Mouse (Mus musculus): Measurements from ENCODE around the gene Adipor2. TPM values are rescaled to one million over a fixed set of nuclear protein-coding genes. Genes with fewer than 3 reads are reported as not detected.

The Adipor2 gene
- polyA plus RNA-seq, 1 experiment from 2014 or later = 29.8 TPM

DNA sequence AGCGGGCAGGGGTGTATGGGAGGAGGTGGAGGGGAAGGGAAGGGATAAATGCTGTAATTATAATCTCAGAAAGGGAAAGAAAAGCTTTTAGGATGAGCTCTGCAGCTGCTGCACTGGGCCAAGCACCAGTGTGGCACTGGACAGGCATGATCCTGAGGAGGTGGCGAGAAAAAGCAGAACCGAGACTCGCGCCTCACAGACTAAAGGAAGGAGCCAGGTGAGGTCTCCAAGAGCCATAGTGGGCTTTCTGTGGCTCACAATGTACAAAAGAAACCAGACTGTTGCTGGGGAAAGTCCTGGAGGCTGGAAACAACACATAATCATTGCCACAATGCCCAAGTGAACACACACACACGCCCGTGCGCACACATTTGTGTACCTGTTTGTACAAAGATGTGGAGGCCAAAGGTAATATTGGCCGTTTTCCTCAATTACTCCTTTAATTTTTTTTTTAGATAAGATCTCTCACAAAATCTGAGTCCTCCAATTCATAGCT, 66.8 kb downstream of the Adipor2 start:
- Histone ChIP-seq H3K36me3 (ENCODE audit: control insufficient read depth, insufficient read depth) (peaks cover 23% of the 10 kb centered on the region), H3K4me1 (ENCODE audit: control insufficient read depth, insufficient read depth, low read length) (peaks cover 9% of the 10 kb centered on the region), H3K9me3 (replicated peaks; ENCODE audit: control insufficient read depth, low read length) (no peaks in the 10 kb centered on the region), H3K4me3 (ENCODE audit: low read length) (no peak overlapping the region), H3K4me2 (ENCODE audit: low read depth, low read length) (no peak overlapping the region), H3K27me3 (ENCODE audit: control insufficient read depth, insufficient read depth, low read length) (no peaks in the 10 kb centered on the region), H3K9ac (ENCODE audit: low read length) (no peak overlapping the region), H3K27ac (ENCODE audit: low read length) (no peak overlapping the region)
- no peak for ATAC-seq (replicated peaks; ENCODE audit: extremely low read depth, insufficient read depth, low FRiP score)
- 90% methylated on average over 9 of the region's 9 CpGs for WGBS

DNA sequence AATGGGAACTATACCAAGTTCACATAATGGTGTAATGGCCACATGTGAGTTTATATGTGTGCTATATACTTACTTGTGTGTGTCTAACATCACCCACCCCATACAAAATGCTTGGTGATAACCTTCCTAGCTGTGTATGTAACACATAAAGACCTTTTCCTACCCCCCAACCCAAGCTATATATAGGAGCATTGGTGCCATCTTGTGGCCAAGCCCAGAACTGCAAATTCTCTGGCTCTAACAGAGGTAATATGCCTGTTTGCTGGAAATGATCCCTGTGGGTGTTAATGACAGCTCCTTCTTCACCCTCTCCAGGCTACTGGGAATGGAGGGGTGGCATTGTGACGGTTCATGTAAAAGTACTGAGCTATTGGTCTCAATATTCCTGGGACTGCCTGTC, 69.3 kb downstream of the Adipor2 start:
- WGBS = 4% methylated on average over 1 of the region's 1 CpGs
- peaks cover 9% of the 10 kb centered on the region for H3K4me1 ChIP-seq (ENCODE audit: control insufficient read depth, insufficient read depth, low read length)
- H3K9ac ChIP-seq (ENCODE audit: low read length) = no peak overlapping the region
- H3K4me3 ChIP-seq (ENCODE audit: low read length) = no peak overlapping the region
- H3K9me3 ChIP-seq (replicated peaks; ENCODE audit: control insufficient read depth, low read length) = no peaks in the 10 kb centered on the region
- H3K27me3 ChIP-seq (ENCODE audit: control insufficient read depth, insufficient read depth, low read length) = no peaks in the 10 kb centered on the region
- peaks cover under 1% of the 10 kb centered on the region; the same call in 1 of the 2 replicates for H3K36me3 ChIP-seq (ENCODE audit: control insufficient read depth, insufficient read depth)
- no peak; the same call in 1 of the 2 replicates for ATAC-seq (replicated peaks; ENCODE audit: extremely low read depth, insufficient read depth, low FRiP score)
- H3K27ac ChIP-seq (ENCODE audit: low read length) = no peak overlapping the region
- no peak overlapping the region for H3K4me2 ChIP-seq (ENCODE audit: low read depth, low read length)

- H3K4me2 ChIP-seq (ENCODE audit: low read depth, low read length) = no peak overlapping the region
- no peak for ATAC-seq (replicated peaks; ENCODE audit: extremely low read depth, insufficient read depth, low FRiP score)
- H3K4me3 ChIP-seq (ENCODE audit: low read length) = no peak overlapping the region
- H3K36me3 ChIP-seq (ENCODE audit: control insufficient read depth, insufficient read depth) = no peaks in the 10 kb centered on the region
- H3K4me1 ChIP-seq (ENCODE audit: control insufficient read depth, insufficient read depth, low read length) = peaks cover 9% of the 10 kb centered on the region
- H3K27me3 ChIP-seq (ENCODE audit: control insufficient read depth, insufficient read depth, low read length) = no peaks in the 10 kb centered on the region
- no peak overlapping the region for H3K9ac ChIP-seq (ENCODE audit: low read length)
- H3K27ac ChIP-seq (ENCODE audit: low read length) = no peak overlapping the region
- WGBS = 76% methylated on average over 5 of the region's 5 CpGs
- no peaks in the 10 kb centered on the region for H3K9me3 ChIP-seq (replicated peaks; ENCODE audit: control insufficient read depth, low read length)
These were observed 69.7 kb downstream of the Adipor2 start for GRCm38 (mm10) chr6:119347813-119348212.

DNA sequence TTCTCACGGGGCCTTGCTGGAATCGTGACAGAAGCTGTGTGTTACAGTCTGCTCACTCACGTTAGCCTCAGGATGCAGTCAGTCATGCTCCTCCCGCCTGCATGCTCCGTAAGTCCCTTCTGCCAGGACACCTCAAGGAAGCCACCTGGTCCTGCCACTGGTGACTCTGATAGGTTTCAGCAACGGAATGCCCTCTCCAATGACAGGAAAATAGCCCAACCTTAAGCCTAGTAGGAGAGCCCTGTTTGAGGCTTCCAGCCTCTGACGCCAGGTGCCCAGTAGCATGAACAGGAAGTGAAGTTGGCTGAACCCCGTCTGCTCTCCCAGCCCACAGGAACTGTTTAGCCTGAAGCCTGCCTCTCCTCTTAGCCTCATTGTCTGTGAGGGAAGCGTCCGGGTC, 71.2 kb downstream of the Adipor2 start:
- ATAC-seq (replicated peaks; ENCODE audit: extremely low read depth, insufficient read depth, low FRiP score) = no peak

DNA sequence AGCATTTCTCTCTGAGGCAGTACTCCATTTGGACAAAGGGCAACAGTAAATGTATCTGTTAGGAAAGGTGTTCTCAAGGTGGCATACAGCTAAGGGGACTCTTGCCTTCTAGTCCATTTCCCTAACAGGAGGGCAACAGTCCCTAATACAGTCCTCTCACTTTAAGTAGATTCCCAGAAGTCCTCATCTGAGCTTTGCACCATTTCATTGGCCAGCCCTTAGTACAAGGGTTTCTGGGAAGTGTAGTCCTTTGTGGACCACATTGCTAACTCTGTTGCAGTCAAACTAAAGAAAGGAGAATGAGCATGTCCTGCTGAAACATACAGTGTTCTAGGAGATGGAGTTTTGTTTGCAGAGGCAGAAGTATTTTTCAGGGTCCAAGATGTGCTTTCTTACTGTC, 76.1 kb downstream of the Adipor2 start:
- Histone ChIP-seq H3K9me3 (replicated peaks; ENCODE audit: control insufficient read depth, low read length) (no peaks in the 10 kb centered on the region), H3K4me1 (ENCODE audit: control insufficient read depth, insufficient read depth, low read length) (no peaks in the 10 kb centered on the region), H3K9ac (ENCODE audit: low read length) (no peak overlapping the region), H3K4me2 (ENCODE audit: low read depth, low read length) (no peak overlapping the region), H3K27ac (ENCODE audit: low read length) (no peak overlapping the region), H3K27me3 (ENCODE audit: control insufficient read depth, insufficient read depth, low read length) (no peaks in the 10 kb centered on the region), H3K36me3 (ENCODE audit: control insufficient read depth, insufficient read depth) (no peaks in the 10 kb centered on the region), H3K4me3 (ENCODE audit: low read length) (no peak overlapping the region)
- ATAC-seq (replicated peaks; ENCODE audit: extremely low read depth, insufficient read depth, low FRiP score) = peak; percentile 72; the same call in 1 of the 2 replicates

More for the DNA sequence above, 71.2 kb downstream of the Adipor2 start:
- WGBS = 55% methylated on average over 10 of the region's 10 CpGs
- no peak overlapping the region for H3K4me3 ChIP-seq (ENCODE audit: low read length)
- H3K27ac ChIP-seq (ENCODE audit: low read length) = no peak overlapping the region
- no peaks in the 10 kb centered on the region for H3K9me3 ChIP-seq (replicated peaks; ENCODE audit: control insufficient read depth, low read length)
- H3K9ac ChIP-seq (ENCODE audit: low read length) = no peak overlapping the region
- no peaks in the 10 kb centered on the region for H3K4me1 ChIP-seq (ENCODE audit: control insufficient read depth, insufficient read depth, low read length)
- no peak overlapping the region for H3K4me2 ChIP-seq (ENCODE audit: low read depth, low read length)
- no peaks in the 10 kb centered on the region for H3K27me3 ChIP-seq (ENCODE audit: control insufficient read depth, insufficient read depth, low read length)
- no peaks in the 10 kb centered on the region for H3K36me3 ChIP-seq (ENCODE audit: control insufficient read depth, insufficient read depth)

GRCm38 (mm10) chr6:119338121-119338912, 79.2 kb downstream of the Adipor2 start:
- Histone ChIP-seq H3K36me3 (ENCODE audit: control insufficient read depth, insufficient read depth) (no peaks in the 10 kb centered on the region), H3K9me3 (replicated peaks; ENCODE audit: control insufficient read depth, low read length) (no peaks in the 10 kb centered on the region), H3K4me1 (ENCODE audit: control insufficient read depth, insufficient read depth, low read length) (no peaks in the 10 kb centered on the region), H3K27ac (ENCODE audit: low read length) (no peak overlapping the region), H3K4me3 (ENCODE audit: low read length) (no peak overlapping the region), H3K27me3 (ENCODE audit: control insufficient read depth, insufficient read depth, low read length) (no peaks in the 10 kb centered on the region; the same call in 1 of the 2 replicates), H3K9ac (ENCODE audit: low read length) (no peak overlapping the region), H3K4me2 (ENCODE audit: low read depth, low read length) (no peak overlapping the region)
- ATAC-seq (replicated peaks; ENCODE audit: extremely low read depth, insufficient read depth, low FRiP score) = no peak
- WGBS = 46% methylated on average over 11 of the region's 11 CpGs

DNA sequence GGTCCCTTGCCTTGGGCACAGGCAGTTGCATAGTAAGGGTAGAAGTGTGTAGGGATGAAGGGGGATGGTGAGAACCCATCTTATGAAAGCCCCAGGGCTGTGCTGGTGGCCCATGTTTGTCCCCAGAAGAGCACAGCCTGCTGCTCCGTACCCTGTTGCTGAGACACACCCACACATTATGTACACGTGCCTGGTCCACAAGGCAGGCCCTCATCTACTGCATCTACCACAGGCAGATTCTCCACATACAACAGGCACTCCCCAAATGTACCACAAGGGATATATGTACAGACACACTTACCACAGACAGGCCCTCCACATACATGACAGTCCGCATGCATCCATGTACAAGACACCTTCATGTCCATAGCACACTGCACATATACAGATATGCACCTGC, 80.2 kb downstream of the Adipor2 start:
- no peak for ATAC-seq (replicated peaks; ENCODE audit: extremely low read depth, insufficient read depth, low FRiP score)
- WGBS = 74% methylated on average over 3 of the region's 3 CpGs
- H3K4me2 ChIP-seq (ENCODE audit: low read depth, low read length) = no peak overlapping the region

DNA sequence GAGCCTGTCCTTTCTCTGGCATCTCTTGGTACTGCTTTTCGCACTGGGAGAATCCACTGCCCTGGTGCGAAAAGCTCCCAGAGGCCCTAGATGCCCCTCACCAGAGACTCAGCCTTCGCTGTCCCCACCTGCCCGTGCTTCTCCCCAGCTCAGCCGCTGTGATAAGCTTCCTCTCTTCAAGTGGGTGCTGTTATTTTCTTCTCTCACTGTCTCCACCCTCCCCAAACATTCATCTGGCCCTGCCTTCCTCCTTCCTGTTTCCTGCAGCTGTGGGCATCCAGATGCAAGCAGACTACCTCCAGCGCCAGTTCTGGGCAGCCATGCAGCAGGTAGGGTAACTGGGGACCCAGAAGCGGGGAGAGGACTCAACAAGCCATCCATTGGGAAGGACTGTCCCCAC, 81.4 kb downstream of the Adipor2 start:
- WGBS = 52% methylated on average over 7 of the region's 7 CpGs

More for the DNA sequence above, 80.2 kb downstream of the Adipor2 start:
- Histone ChIP-seq H3K27ac (ENCODE audit: low read length) (no peak overlapping the region), H3K36me3 (ENCODE audit: control insufficient read depth, insufficient read depth) (no peaks in the 10 kb centered on the region), H3K9me3 (replicated peaks; ENCODE audit: control insufficient read depth, low read length) (no peaks in the 10 kb centered on the region), H3K4me1 (ENCODE audit: control insufficient read depth, insufficient read depth, low read length) (no peaks in the 10 kb centered on the region), H3K27me3 (ENCODE audit: control insufficient read depth, insufficient read depth, low read length) (no peaks in the 10 kb centered on the region; the same call in none of the 2 replicates), H3K4me3 (ENCODE audit: low read length) (no peak overlapping the region), H3K9ac (ENCODE audit: low read length) (no peak overlapping the region)

GRCm38 (mm10) chr6:119333831-119334230, 83.7 kb downstream of the Adipor2 start:
- Histone ChIP-seq H3K4me1 (ENCODE audit: control insufficient read depth, insufficient read depth, low read length) (peaks cover 14% of the 10 kb centered on the region), H3K36me3 (ENCODE audit: control insufficient read depth, insufficient read depth) (no peaks in the 10 kb centered on the region), H3K9me3 (replicated peaks; ENCODE audit: control insufficient read depth, low read length) (no peaks in the 10 kb centered on the region), H3K9ac (ENCODE audit: low read length) (no peak overlapping the region), H3K4me2 (ENCODE audit: low read depth, low read length) (no peak overlapping the region), H3K27me3 (ENCODE audit: control insufficient read depth, insufficient read depth, low read length) (peaks cover 33% of the 10 kb centered on the region), H3K27ac (ENCODE audit: low read length) (no peak overlapping the region), H3K4me3 (ENCODE audit: low read length) (no peak overlapping the region)
- ATAC-seq (replicated peaks; ENCODE audit: extremely low read depth, insufficient read depth, low FRiP score) = no peak
- WGBS = 32% methylated on average over 3 of the region's 3 CpGs

More for the DNA sequence above, 81.4 kb downstream of the Adipor2 start:
- Histone ChIP-seq H3K4me3 (ENCODE audit: low read length) (no peak overlapping the region), H3K4me2 (ENCODE audit: low read depth, low read length) (no peak overlapping the region), H3K9me3 (replicated peaks; ENCODE audit: control insufficient read depth, low read length) (no peaks in the 10 kb centered on the region), H3K9ac (ENCODE audit: low read length) (no peak overlapping the region), H3K4me1 (ENCODE audit: control insufficient read depth, insufficient read depth, low read length) (no peaks in the 10 kb centered on the region), H3K27ac (ENCODE audit: low read length) (no peak overlapping the region), H3K36me3 (ENCODE audit: control insufficient read depth, insufficient read depth) (no peaks in the 10 kb centered on the region), H3K27me3 (ENCODE audit: control insufficient read depth, insufficient read depth, low read length) (peaks cover 11% of the 10 kb centered on the region)
- ATAC-seq (replicated peaks; ENCODE audit: extremely low read depth, insufficient read depth, low FRiP score) = 0 out of 2 replicates have a peak, but pooled peaks have one; percentile 8
